Mouse (Mus musculus) cortical plate, adult 2 months (tissue): ENCODE measurements around the gene Ifnar2. TPM values are rescaled to one million over a fixed set of nuclear protein-coding genes. Genes with fewer than 3 reads are reported as not detected.

Experiments
- H3K27ac ChIP-seq: fragments of 200-500 bp; 2 replicates; pipeline ENCODE4 v1.5.1; 2012; ENCODE audit warnings: low read length, control low read depth, inconsistent platforms; ENCODE audit not compliant: insufficient read depth
- H3K4me1 ChIP-seq: fragments of 200-500 bp; 2 replicates; pipeline ENCODE4 v1.6.1; 2011; ENCODE audit warnings: low read length; ENCODE audit not compliant: control insufficient read depth, insufficient read depth
- H3K4me3 ChIP-seq: fragments of 200-500 bp; 2 replicates; pipeline ENCODE4 v1.5.1; 2011; ENCODE audit warnings: mild to moderate bottlenecking, low read length, control low read depth; ENCODE audit not compliant: insufficient read depth
- CTCF ChIP-seq: fragments of 200-500 bp; IDR thresholded peaks from 2 replicates; pipeline ENCODE4 v1.5.1; 2011; ENCODE audit warnings: mild to moderate bottlenecking, control low read depth, low read length; ENCODE audit not compliant: insufficient read depth; ENCODE audit errors: extremely low read depth
- POLR2A ChIP-seq: fragments of 200-500 bp; IDR thresholded peaks from 2 replicates; pipeline ENCODE4 v1.6.1; 2011; ENCODE audit warnings: mild to moderate bottlenecking, low read length, control low read depth; ENCODE audit not compliant: insufficient read depth; ENCODE audit errors: extremely low read depth
- polyA plus RNA-seq: library from polyadenylated mRNA; depleted of rRNA; stranded (reverse); fragments of >200 nt; gene quantifications from 2 replicates; pipeline ENCODE4 v1.2.3, GENCODE M21; 2012; rRNA removed

Gene Ifnar2
- 33.7 and 34.5 TPM in 2 replicates for polyA plus RNA-seq

- Histone ChIP-seq H3K4me3 (peak within 1 kb of the TSS; percentile 49), H3K4me1 (peaks cover 3% of the 10 kb centered on the region; the same call in 1 of the 2 replicates), H3K27ac (peak within 1 kb of the TSS; percentile 73)
- TF ChIP-seq CTCF (no peak), POLR2A (peak; percentile 43)
Observed at GRCm38 (mm10) chr16:91372577-91373472, at the start of gene Ifnar2. Ifnar2 (plus strand) TSS chr16:91372783.

GRCm38 (mm10) chr16:91327605-91328004, 45.0 kb upstream of the Ifnar2 start:
- Histone ChIP-seq H3K4me3 (no peak overlapping the region), H3K4me1 (no peaks in the 10 kb centered on the region), H3K27ac (no peak overlapping the region)
- TF ChIP-seq POLR2A (no peak), CTCF (no peak)

GRCm38 (mm10) chr16:91328922-91329321, 43.7 kb upstream of the Ifnar2 start:
- TF ChIP-seq POLR2A (no peak), CTCF (no peak)
- Histone ChIP-seq H3K4me1 (no peaks in the 10 kb centered on the region), H3K4me3 (no peak overlapping the region), H3K27ac (no peak overlapping the region)

GRCm38 (mm10) chr16:91330496-91330895, 42.1 kb upstream of the Ifnar2 start:
- no peaks in the 10 kb centered on the region for H3K4me1 ChIP-seq

GRCm38 (mm10) chr16:91331153-91331552, 41.4 kb upstream of the Ifnar2 start:
- Histone ChIP-seq H3K27ac (no peak overlapping the region), H3K4me3 (no peak overlapping the region), H3K4me1 (no peaks in the 10 kb centered on the region)
- TF ChIP-seq POLR2A = no peak

More at GRCm38 (mm10) chr16:91330496-91330895, 42.1 kb upstream of the Ifnar2 start:
- Histone ChIP-seq H3K27ac (no peak overlapping the region), H3K4me3 (no peak overlapping the region)
- no peak for TF ChIP-seq POLR2A
- TF ChIP-seq CTCF = no peak

- no peaks in the 10 kb centered on the region for H3K4me1 ChIP-seq
- no peak for TF ChIP-seq POLR2A
- no peak overlapping the region for H3K4me3 ChIP-seq
- no peak overlapping the region for H3K27ac ChIP-seq
Observed at GRCm38 (mm10) chr16:91332880-91333279, 39.7 kb upstream of the Ifnar2 start.

- no peak for TF ChIP-seq CTCF
- no peak for TF ChIP-seq POLR2A
- no peaks in the 10 kb centered on the region for H3K4me1 ChIP-seq
- H3K27ac ChIP-seq = no peak overlapping the region
- no peak overlapping the region for H3K4me3 ChIP-seq
Observed at GRCm38 (mm10) chr16:91334190-91334893, 38.2 kb upstream of the Ifnar2 start.

- Histone ChIP-seq H3K27ac (no peak overlapping the region), H3K4me1 (no peaks in the 10 kb centered on the region), H3K4me3 (no peak overlapping the region)
- TF ChIP-seq POLR2A (no peak), CTCF (no peak)
Observed at GRCm38 (mm10) chr16:91336753-91337152, 35.8 kb upstream of the Ifnar2 start.

GRCm38 (mm10) chr16:91337480-91337879, 35.1 kb upstream of the Ifnar2 start:
- no peak overlapping the region for H3K4me3 ChIP-seq
- H3K27ac ChIP-seq = no peak overlapping the region
- no peak for TF ChIP-seq POLR2A
- no peaks in the 10 kb centered on the region for H3K4me1 ChIP-seq

- no peak overlapping the region for H3K4me3 ChIP-seq
- no peak for TF ChIP-seq CTCF
- no peak for TF ChIP-seq POLR2A
- H3K4me1 ChIP-seq = no peaks in the 10 kb centered on the region
- H3K27ac ChIP-seq = no peak overlapping the region
Observed at GRCm38 (mm10) chr16:91346491-91346890, 26.1 kb upstream of the Ifnar2 start.
